Mouse (Mus musculus) kidney, embryonic 15.5 days (tissue): ENCODE measurements around the gene Gdpgp1. TPM values are rescaled to one million over a fixed set of nuclear protein-coding genes. Genes with fewer than 3 reads are reported as not detected.

Source experiments
- ATAC-seq: fragments of 200-750 bp; cut with Nextera tagmentation; replicated peaks from 2 replicates; pipeline ENCODE4 v1.8.0; 2017; ENCODE audit warnings: moderate TSS enrichment; ENCODE audit not compliant: low FRiP score
- H3K27ac ChIP-seq: fragments of 300-500 bp; sonication (generic); 2 replicates; pipeline ENCODE4 v1.5.1; 2015; ENCODE audit warnings: mild to moderate bottlenecking, inconsistent platforms
- H3K27me3 ChIP-seq: fragments of 300-500 bp; sonication (generic); 2 replicates; pipeline ENCODE4 v1.6.1; 2015; ENCODE audit warnings: inconsistent platforms
- H3K36me3 ChIP-seq: fragments of 300-500 bp; sonication (generic); 2 replicates; pipeline ENCODE4 v1.6.1; 2015; ENCODE audit warnings: inconsistent platforms
- H3K4me1 ChIP-seq: fragments of 300-500 bp; sonication (generic); 2 replicates; pipeline ENCODE4 v1.6.1; 2015; ENCODE audit warnings: inconsistent platforms
- H3K4me2 ChIP-seq: fragments of 300-500 bp; sonication (generic); 2 replicates; pipeline ENCODE4 v1.6.1; 2015; ENCODE audit warnings: moderate library complexity, mild to moderate bottlenecking, inconsistent platforms
- H3K4me3 ChIP-seq: fragments of 300-500 bp; sonication (generic); replicated peaks from 2 replicates; pipeline ENCODE4 v1.5.1; 2015; ENCODE audit warnings: mild to moderate bottlenecking, inconsistent platforms
- H3K9ac ChIP-seq: fragments of 300-500 bp; sonication (generic); 2 replicates; pipeline ENCODE4 v1.6.1; 2015; ENCODE audit warnings: mild to moderate bottlenecking, inconsistent platforms
- H3K9me3 ChIP-seq: fragments of 300-500 bp; sonication (generic); replicated peaks from 2 replicates; pipeline ENCODE4 v1.6.1; 2016; ENCODE audit warnings: inconsistent platforms
- WGBS: fragments of 180-500 bp; shearing (Covaris S2); methylation state at CpG from one replicate; pipeline ENCODE4 v1.1.7; 2015; ENCODE audit warnings: mixed read lengths; 5-methylcytosine and 5-hydroxymethylcytosine counted together
- polyA plus RNA-seq: library from polyadenylated mRNA; unstranded; fragments of >200 nt; fragmentation: Nextera tagmentation; extraction: Ambion mirVana; gene quantifications from 2 replicates; pipeline ENCODE4 v1.2.1, GENCODE M21; 2015

The Gdpgp1 gene
- polyA plus RNA-seq, 1 experiment from 2014 or later, result 3.9 TPM

DNA sequence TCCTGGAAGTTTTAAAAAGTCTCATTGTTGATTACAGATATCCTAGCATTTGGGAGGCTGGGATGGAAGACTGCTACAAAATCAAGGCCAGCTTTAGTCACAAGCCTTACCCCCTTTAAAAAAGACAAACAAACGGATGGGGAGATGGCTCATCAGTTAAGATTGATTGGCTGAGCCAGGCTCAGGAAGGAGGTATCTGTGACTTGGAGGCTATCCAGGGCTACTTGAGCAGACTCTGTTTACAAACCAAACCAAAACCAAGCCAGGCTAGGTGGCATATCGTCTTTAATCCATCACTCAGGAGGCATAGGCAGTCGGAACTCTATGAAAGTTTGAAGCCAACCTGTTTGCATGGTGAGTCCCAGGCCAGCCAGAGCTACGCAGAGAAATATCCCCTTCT is 9.0 kb downstream of the Gdpgp1 start:
- H3K4me3 ChIP-seq, result no peak overlapping the region
- 80% methylated on average over 4 of the region's 4 CpGs for WGBS
- peaks cover 33% of the 10 kb centered on the region for H3K36me3 ChIP-seq
- no peaks in the 10 kb centered on the region for H3K4me1 ChIP-seq
- no peak overlapping the region for H3K27ac ChIP-seq
- H3K27me3 ChIP-seq, result no peaks in the 10 kb centered on the region
- no peaks in the 10 kb centered on the region for H3K9me3 ChIP-seq
- no peak for ATAC-seq
- H3K4me2 ChIP-seq, result no peak overlapping the region
- no peak overlapping the region for H3K9ac ChIP-seq

DNA sequence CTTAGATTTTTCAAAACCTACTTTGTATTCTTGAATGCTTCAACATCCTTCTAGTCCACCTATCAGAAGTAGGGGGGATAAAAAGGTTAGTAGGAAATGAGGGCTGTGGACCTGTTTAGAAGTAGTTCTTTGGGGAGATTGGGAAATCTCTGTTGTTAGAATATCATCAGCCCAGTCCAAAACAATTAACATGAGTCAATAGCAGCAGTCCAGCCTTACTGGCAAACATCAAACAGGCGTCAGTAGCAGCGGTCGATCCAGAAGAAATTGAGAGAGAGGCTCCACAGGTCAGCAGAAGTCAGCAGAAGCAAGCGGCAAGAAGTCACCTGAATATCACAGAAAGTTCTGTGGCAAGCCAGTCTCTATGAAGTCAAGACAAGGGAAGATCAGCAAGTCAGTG is 12.2 kb downstream of the Gdpgp1 start:
- no peak overlapping the region for H3K9ac ChIP-seq
- ATAC-seq, result no peak
- 96% methylated on average over 4 of the region's 4 CpGs for WGBS

DNA sequence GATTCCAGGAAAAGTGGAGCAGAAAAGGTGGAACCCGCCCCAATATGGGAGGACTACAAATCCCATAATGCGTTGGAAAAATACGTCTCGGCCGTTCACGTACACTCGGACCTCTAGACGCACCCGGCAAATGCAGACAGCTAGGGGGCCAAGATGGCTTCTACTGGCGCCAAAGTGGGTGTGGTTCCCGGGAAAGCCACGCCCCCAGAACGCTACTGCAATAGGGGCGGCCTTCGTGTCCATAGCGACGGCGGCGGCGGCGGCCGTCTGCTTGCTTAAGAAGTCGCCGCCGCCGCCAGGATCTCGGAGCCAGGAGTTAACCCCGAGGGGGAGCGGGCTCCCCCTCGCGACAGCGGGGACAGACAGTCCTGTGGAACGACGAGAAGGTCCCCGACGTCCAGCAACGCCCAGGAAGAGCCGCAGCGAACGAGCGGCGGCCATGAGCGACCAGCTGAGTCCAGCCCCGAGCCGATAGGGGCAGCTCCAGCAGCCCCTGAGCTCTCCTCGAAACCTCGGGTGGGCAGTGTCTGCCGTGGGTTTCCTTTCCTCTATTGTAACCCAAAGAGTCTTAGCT is 13.6 kb downstream of the Gdpgp1 start, which contains the start of gene Ttll13:
Gene Ttll13 (plus strand): TSS at position 229 of the 574 bp plus-strand sequence.
- H3K9me3 ChIP-seq, result no peaks in the 10 kb centered on the region
- no peaks in the 10 kb centered on the region for H3K27me3 ChIP-seq
- H3K36me3 ChIP-seq, result 0 out of 2 replicates have a peak, but pooled peaks cover 4% of the 10 kb centered on the region
- H3K4me1 ChIP-seq, result no peaks in the 10 kb centered on the region
- ATAC-seq, result peak; percentile 98
- H3K27ac ChIP-seq, result peak within 1 kb of the TSS; percentile 78
- H3K9ac ChIP-seq, result peak within 1 kb of the TSS; percentile 59
- peak within 1 kb of the TSS; percentile 65 for H3K4me2 ChIP-seq
- H3K4me3 ChIP-seq, result peak within 1 kb of the TSS; percentile 55
- WGBS, result under 1% methylated on average over 48 of the region's 48 CpGs

More for the DNA sequence above, 12.2 kb downstream of the Gdpgp1 start:
- Histone ChIP-seq H3K4me3 (no peak overlapping the region), H3K36me3 (peaks cover 14% of the 10 kb centered on the region), H3K27ac (no peak overlapping the region), H3K4me2 (no peak overlapping the region), H3K27me3 (no peaks in the 10 kb centered on the region), H3K9me3 (no peaks in the 10 kb centered on the region), H3K4me1 (no peaks in the 10 kb centered on the region)

DNA sequence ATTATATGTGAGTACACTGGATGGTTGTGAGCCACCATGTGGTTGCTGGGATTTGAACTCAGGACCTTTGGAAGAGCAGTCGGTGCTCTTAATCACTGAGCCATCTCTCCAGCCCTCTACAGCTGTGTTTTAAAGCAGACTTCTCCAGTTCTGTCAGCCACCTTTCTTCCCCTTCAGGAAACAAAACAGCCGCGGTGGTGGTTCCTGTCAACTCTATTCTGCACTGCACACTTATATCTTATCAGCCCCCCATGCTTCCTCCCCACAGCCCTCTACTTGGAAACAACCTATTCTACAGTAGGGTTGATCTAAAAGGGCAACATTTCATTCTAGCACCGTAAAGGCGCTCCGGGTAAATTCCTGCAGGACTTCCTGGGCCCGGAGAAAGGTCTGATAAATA is 14.2 kb downstream of the Gdpgp1 start:
- Histone ChIP-seq H3K36me3 (no peaks in the 10 kb centered on the region), H3K4me2 (peak overlapping the region; percentile 65), H3K27ac (peak overlapping the region; percentile 78; the same call in 1 of the 2 replicates), H3K9me3 (no peaks in the 10 kb centered on the region), H3K9ac (peak overlapping the region; percentile 59; the same call in 1 of the 2 replicates), H3K4me3 (peak overlapping the region; percentile 55), H3K4me1 (no peaks in the 10 kb centered on the region), H3K27me3 (no peaks in the 10 kb centered on the region)
- no peak for ATAC-seq
- WGBS, result 68% methylated on average over 7 of the region's 7 CpGs

DNA sequence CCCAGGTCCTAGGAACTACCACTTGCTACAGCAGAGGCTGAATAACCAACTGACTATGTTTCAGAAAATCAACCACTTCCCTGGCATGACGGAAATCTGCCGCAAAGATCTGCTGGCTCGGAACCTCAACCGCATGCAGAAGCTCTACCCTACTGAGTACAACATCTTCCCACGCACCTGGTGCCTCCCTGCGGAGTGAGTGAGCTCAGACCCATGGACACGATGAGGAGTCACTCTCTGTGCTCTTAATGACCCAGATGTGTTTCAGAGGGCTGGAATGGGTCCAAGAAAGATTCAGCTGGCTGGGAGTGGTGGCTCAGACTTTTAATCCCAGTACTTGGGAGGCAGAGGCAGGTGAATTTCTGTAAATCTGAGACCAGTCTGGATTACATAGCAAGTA is 19.8 kb downstream of the Gdpgp1 start:
- 74% methylated on average over 7 of the region's 7 CpGs for WGBS
- no peak overlapping the region for H3K27ac ChIP-seq
- no peaks in the 10 kb centered on the region for H3K36me3 ChIP-seq
- no peaks in the 10 kb centered on the region for H3K9me3 ChIP-seq
- H3K27me3 ChIP-seq, result peaks cover 4% of the 10 kb centered on the region; the same call in 1 of the 2 replicates
- H3K4me1 ChIP-seq, result no peaks in the 10 kb centered on the region
- no peak overlapping the region for H3K4me2 ChIP-seq
- H3K9ac ChIP-seq, result no peak overlapping the region
- ATAC-seq, result no peak
- H3K4me3 ChIP-seq, result no peak overlapping the region

DNA sequence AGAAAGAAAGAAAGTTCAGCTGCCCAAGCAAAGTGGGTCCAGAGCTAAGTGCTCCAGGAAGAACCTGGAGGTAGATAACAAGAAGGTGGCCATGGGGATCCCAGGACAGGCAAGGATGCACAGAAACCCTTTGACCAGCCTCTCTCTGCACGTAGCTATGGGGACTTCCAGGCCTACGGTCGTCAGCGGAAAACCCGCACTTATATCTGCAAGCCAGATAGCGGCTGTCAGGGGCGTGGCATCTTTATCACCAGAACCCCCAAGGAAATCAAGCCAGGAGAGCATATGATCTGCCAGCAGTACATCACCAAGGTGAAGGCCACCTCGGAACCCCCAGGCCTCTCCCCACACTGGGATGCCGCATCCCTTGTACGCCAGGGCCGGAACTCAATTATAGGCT is 20.2 kb downstream of the Gdpgp1 start:
- 86% methylated on average over 11 of the region's 11 CpGs for WGBS
- H3K9ac ChIP-seq, result no peak overlapping the region

DNA sequence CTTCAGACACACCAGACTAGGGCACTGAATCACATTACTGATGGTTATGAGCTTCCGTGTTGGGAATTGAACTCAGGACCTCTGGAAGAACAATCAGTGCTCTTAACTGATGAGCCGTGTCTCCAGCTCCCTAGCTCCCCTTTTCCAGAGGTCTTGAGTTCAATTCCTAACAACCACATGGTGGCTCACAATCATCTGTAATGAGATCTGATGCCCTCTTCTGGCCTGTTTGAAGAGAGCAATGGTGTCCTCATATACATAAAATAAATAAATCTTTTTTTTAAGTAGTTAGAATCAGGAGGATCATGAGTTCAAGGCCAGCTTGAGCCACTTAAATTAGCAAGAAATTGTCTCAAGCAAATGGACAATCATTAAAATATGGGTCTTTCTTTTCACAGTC is 23.3 kb downstream of the Gdpgp1 start:
- no peak overlapping the region for H3K27ac ChIP-seq
- H3K4me3 ChIP-seq, result no peak overlapping the region
- H3K4me1 ChIP-seq, result peaks cover 7% of the 10 kb centered on the region; the same call in 1 of the 2 replicates
- no peak for ATAC-seq
- H3K27me3 ChIP-seq, result peaks cover 16% of the 10 kb centered on the region
- no peak overlapping the region for H3K9ac ChIP-seq
- no peak overlapping the region for H3K4me2 ChIP-seq
- H3K9me3 ChIP-seq, result no peaks in the 10 kb centered on the region
- no peaks in the 10 kb centered on the region for H3K36me3 ChIP-seq
- WGBS, result 75% methylated on average over 2 of the region's 2 CpGs

More for the DNA sequence above, 20.2 kb downstream of the Gdpgp1 start:
- H3K27me3 ChIP-seq, result peaks cover 4% of the 10 kb centered on the region; the same call in 1 of the 2 replicates
- H3K4me3 ChIP-seq, result no peak overlapping the region
- H3K36me3 ChIP-seq, result no peaks in the 10 kb centered on the region
- ATAC-seq, result no peak
- H3K9me3 ChIP-seq, result no peaks in the 10 kb centered on the region
- H3K4me1 ChIP-seq, result no peaks in the 10 kb centered on the region
- no peak overlapping the region for H3K4me2 ChIP-seq
- H3K27ac ChIP-seq, result no peak overlapping the region

DNA sequence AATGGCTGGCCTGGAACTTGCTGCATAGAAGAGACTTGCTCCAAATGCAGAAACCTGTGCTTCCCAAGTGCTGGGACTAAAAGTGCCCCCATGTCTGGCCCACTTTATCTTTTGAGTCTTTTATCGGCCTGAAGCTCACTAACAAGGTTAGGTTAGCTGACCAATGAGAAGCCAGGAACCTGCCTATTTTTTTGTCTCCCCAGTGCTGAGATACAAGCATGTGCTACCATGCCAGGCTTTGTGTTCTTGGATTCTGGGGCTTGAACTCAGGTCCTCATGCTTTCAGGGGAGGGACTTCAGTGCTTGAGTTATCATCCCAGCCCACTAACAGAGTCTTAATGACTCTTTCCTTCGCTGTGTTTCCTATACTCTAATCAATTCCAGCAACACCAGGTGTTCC is 25.0 kb downstream of the Gdpgp1 start:
- Histone ChIP-seq H3K4me2 (no peak overlapping the region), H3K4me3 (no peak overlapping the region), H3K27me3 (peaks cover 16% of the 10 kb centered on the region), H3K9me3 (no peaks in the 10 kb centered on the region), H3K36me3 (no peaks in the 10 kb centered on the region), H3K27ac (no peak overlapping the region), H3K4me1 (peaks cover 17% of the 10 kb centered on the region), H3K9ac (no peak overlapping the region)
- no peak for ATAC-seq
- WGBS, result 73% methylated on average over 2 of the region's 2 CpGs

DNA sequence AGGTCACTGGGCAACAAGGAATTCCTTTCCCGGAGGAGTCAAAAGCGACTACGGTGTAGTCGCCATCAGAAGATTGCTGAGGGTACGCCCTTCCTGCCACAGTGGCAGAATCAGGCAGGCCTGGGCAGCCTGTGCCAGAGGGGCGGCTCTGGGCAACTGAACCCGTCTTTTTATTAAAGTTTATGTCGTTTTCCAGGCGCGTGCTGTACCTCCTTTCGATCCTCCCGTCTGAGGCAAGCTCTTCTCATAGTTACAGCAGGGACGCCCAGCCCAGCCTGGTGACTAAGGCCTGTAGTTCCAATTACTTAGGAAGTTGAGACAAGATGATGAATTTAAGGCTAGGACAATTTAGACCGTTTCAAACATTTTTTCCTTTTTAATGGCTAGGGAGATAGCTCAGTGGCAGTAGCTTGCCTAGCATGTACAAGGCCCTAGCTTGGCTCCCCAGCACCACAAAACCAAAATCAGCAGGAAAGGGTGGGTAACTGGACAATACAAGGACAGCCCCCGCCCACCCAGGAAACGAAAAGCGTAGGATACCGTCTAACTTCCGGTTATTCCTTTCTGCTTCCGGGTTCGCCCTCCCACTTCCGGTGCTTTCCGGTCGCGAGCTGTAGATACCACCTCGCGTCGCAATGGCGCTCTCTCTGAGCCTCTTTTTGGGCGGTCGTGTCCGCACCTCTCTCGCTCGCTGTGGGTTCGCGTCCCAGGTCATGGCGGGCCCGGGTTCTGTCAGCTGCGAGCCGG is 28.1 kb downstream of the Gdpgp1 start, which contains the start of gene Ngrn:
Gene Ngrn (plus strand): TSS at position 591 of the 747 bp plus-strand sequence.
- Histone ChIP-seq H3K9ac (peak within 1 kb of the TSS; percentile 92), H3K36me3 (peaks cover 28% of the 10 kb centered on the region), H3K27ac (peak within 1 kb of the TSS; percentile 86), H3K4me2 (peak within 1 kb of the TSS; percentile 70), H3K4me1 (peaks cover 17% of the 10 kb centered on the region), H3K9me3 (no peaks in the 10 kb centered on the region), H3K27me3 (peaks cover 12% of the 10 kb centered on the region), H3K4me3 (peak within 1 kb of the TSS; percentile 95)
- WGBS, result 25% methylated on average over 40 of the region's 40 CpGs
- peak; percentile 90 for ATAC-seq

DNA sequence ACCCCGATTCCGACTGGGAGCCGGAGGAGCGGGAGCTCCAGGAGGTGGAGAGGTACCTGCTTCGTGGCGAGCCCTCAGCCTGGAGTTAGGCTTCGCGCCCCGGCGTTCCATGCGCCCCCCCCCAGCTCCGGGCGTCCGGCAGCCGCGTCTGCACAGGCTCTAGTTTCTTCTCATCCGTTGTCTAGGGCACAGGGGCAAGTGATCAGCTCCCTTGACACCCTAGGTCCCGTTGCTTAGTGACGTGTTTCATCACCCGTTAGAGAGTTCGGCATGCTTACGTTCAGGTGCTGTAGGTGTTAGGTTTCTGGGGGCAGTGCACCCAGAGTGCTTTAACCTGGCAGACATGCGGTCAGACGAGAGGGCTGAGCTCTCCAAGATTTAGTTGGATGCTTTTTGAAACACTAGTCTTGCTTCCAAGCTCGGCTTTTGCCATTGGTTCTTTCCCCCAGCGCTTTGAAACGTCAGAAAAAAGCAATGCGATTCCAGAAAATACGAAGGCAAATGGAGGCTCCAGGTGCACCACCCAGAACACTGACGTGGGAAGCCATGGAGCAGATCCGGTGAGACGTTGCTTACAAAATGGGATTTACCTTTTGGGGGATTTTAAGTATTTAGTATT is 28.8 kb downstream of the Gdpgp1 start:
- no peak; the same call in 1 of the 2 replicates for ATAC-seq
- H3K4me3 ChIP-seq, result peak overlapping the region; percentile 95
- peaks cover 35% of the 10 kb centered on the region for H3K36me3 ChIP-seq
- H3K27ac ChIP-seq, result peak overlapping the region; percentile 86
- peaks cover 12% of the 10 kb centered on the region for H3K27me3 ChIP-seq
- WGBS, result under 1% methylated on average over 32 of the region's 32 CpGs
- H3K4me2 ChIP-seq, result peak overlapping the region; percentile 70
- peaks cover 17% of the 10 kb centered on the region for H3K4me1 ChIP-seq
- H3K9ac ChIP-seq, result peak overlapping the region; percentile 92
- no peaks in the 10 kb centered on the region for H3K9me3 ChIP-seq

DNA sequence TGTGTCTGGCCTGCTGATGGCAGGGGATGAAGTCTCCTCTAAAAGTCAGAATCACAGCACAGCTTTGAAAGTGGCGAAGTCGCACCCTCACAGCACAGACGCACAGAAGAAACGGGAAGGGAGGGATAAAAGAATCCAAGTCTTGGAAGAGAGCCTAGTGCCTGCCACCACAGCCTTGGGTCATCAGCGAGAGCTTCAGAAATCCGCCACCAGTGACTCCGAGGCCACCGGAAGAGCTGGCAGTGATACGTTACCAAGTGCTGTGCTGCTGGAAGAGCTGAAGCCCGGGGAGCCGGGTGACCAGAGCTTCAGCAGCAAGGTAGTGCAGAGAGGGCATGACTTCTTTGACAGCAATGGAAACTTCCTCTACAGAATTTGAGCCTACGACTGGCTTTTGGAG is 31.9 kb downstream of the Gdpgp1 start:
- H3K4me1 ChIP-seq, result peaks cover 26% of the 10 kb centered on the region
- ATAC-seq, result no peak
- no peak overlapping the region for H3K9ac ChIP-seq
- no peaks in the 10 kb centered on the region for H3K9me3 ChIP-seq
- no peak overlapping the region for H3K27ac ChIP-seq
- no peak overlapping the region for H3K4me3 ChIP-seq
- H3K36me3 ChIP-seq, result peaks cover 44% of the 10 kb centered on the region
- H3K4me2 ChIP-seq, result no peak overlapping the region
- H3K27me3 ChIP-seq, result peaks cover 5% of the 10 kb centered on the region
- WGBS, result 91% methylated on average over 12 of the region's 12 CpGs

DNA sequence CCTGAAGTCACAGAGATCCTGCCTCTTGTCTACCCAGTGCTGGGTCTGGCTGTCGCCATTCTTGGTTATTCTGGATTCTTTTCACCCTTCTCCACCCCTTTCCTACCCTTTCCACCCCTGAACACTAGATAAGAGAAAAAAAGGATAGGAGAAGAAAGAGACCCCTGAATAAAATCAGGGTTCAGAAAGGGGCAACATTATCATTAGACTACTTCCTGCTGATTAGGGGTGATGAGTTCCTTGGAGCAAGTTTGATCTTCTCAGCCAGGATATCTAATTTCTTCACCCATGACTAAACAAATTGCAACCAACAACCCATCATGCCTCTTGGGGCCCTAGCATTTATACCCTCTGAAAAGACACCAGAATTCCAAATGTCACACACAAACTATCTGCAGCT is 35.1 kb downstream of the Gdpgp1 start:
- no peaks in the 10 kb centered on the region for H3K9me3 ChIP-seq
- no peak overlapping the region for H3K9ac ChIP-seq
- H3K4me2 ChIP-seq, result no peak overlapping the region
- H3K27ac ChIP-seq, result no peak overlapping the region
- 88% methylated on average over 1 of the region's 1 CpGs for WGBS
- peaks cover 18% of the 10 kb centered on the region for H3K4me1 ChIP-seq
- ATAC-seq, result no peak
- H3K36me3 ChIP-seq, result peaks cover 47% of the 10 kb centered on the region
- H3K4me3 ChIP-seq, result no peak overlapping the region
- no peaks in the 10 kb centered on the region for H3K27me3 ChIP-seq
